Mouse (Mus musculus): ENCODE measurements around the gene 4930579F01Rik.
"Not testable (repeated sequence)": the region's sequence is repeated elsewhere in the genome, so short reads cannot be mapped to it uniquely, and the experiment has no call there.

4930579F01Rik gene

GRCm38 (mm10) chr3:138144060-138144641 is 49.5 kb downstream of the 4930579F01Rik start:
- DNase-seq (ENCODE audit: low read depth), result no peak

- peak; percentile 94 for DNase-seq (ENCODE audit: low read depth)
These were observed 50.1 kb downstream of the 4930579F01Rik start, which contains the start of gene Trmt10a for GRCm38 (mm10) chr3:138143315-138144059. Gene Trmt10a, plus strand, starts transcription at chr3:138143448.

- DNase-seq (ENCODE audit: low read depth), result no peak
These were observed 50.8 kb downstream of the 4930579F01Rik start for GRCm38 (mm10) chr3:138142733-138143314.

- no peak for DNase-seq (ENCODE audit: low read depth)
These were observed 51.4 kb downstream of the 4930579F01Rik start for GRCm38 (mm10) chr3:138142052-138142732.

GRCm38 (mm10) chr3:138139663-138140062 is 54.0 kb downstream of the 4930579F01Rik start:
- no peak for DNase-seq (ENCODE audit: low read depth)

GRCm38 (mm10) chr3:138138146-138138545 is 55.5 kb downstream of the 4930579F01Rik start:
- DNase-seq (ENCODE audit: low read depth), result not testable (repeated sequence)

GRCm38 (mm10) chr3:138134528-138134927 is 59.1 kb downstream of the 4930579F01Rik start:
- DNase-seq (ENCODE audit: low read depth), result no peak

- no peak for DNase-seq (ENCODE audit: low read depth)
These were observed 59.7 kb downstream of the 4930579F01Rik start for GRCm38 (mm10) chr3:138133916-138134315.

- DNase-seq (ENCODE audit: low read depth), result no peak
These were observed 60.2 kb downstream of the 4930579F01Rik start for GRCm38 (mm10) chr3:138133463-138133862.

GRCm38 (mm10) chr3:138131168-138131567 is 62.5 kb downstream of the 4930579F01Rik start:
- no peak for DNase-seq (ENCODE audit: low read depth)

GRCm38 (mm10) chr3:138130692-138131091 is 62.9 kb downstream of the 4930579F01Rik start:
- DNase-seq (ENCODE audit: low read depth), result no peak

- no peak for DNase-seq (ENCODE audit: low read depth)
These were observed 64.5 kb downstream of the 4930579F01Rik start for GRCm38 (mm10) chr3:138129110-138129509.

GRCm38 (mm10) chr3:138123842-138124241 is 69.8 kb downstream of the 4930579F01Rik start:
- DNase-seq (ENCODE audit: low read depth), result no peak

- no peak for DNase-seq (ENCODE audit: low read depth)
These were observed 72.2 kb downstream of the 4930579F01Rik start for GRCm38 (mm10) chr3:138121461-138121860.

GRCm38 (mm10) chr3:138119444-138120105 is 74.0 kb downstream of the 4930579F01Rik start:
- DNase-seq (ENCODE audit: low read depth), result no peak

- no peak for DNase-seq (ENCODE audit: low read depth)
These were observed 74.8 kb downstream of the 4930579F01Rik start for GRCm38 (mm10) chr3:138118831-138119230.

GRCm38 (mm10) chr3:138118392-138118791 is 75.2 kb downstream of the 4930579F01Rik start:
- no peak for DNase-seq (ENCODE audit: low read depth)

GRCm38 (mm10) chr3:138116871-138117270 is 76.8 kb downstream of the 4930579F01Rik start:
- no peak for DNase-seq (ENCODE audit: low read depth)

GRCm38 (mm10) chr3:138114106-138114505 is 79.5 kb downstream of the 4930579F01Rik start:
- no peak for DNase-seq (ENCODE audit: low read depth)

Measured in c-Kit-positive CD71-negative TER-119-negative erythroid progenitor cells, embryonic 14.5 days (primary cell).